Mouse (Mus musculus) liver, adult 2 months (tissue): Measurements from ENCODE around the gene Dvl1. TPM values are rescaled to one million over a fixed set of nuclear protein-coding genes. Genes with fewer than 3 reads are reported as not detected.

Experiments used
- DNase-seq: peaks from one replicate; pipeline ENCODE4 v3.0.0-alpha.2; 2011; ENCODE audit warnings: low read depth, low spot score; ENCODE audit errors: extremely low read depth
- H3K27ac ChIP-seq: fragments of 200-500 bp; replicated peaks from 2 replicates; pipeline ENCODE4 v1.5.1; 2012; ENCODE audit warnings: low read depth, mild to moderate bottlenecking, control low read depth, inconsistent platforms, low read length; ENCODE audit not compliant: insufficient read depth
- H3K27me3 ChIP-seq: fragments of 200-500 bp; 2 replicates; pipeline ENCODE4 v1.6.1; 2012; ENCODE audit warnings: mild to moderate bottlenecking, moderate library complexity, low read length, inconsistent platforms; ENCODE audit not compliant: control insufficient read depth, insufficient read depth
- H3K36me3 ChIP-seq: fragments of 200-500 bp; 2 replicates; pipeline ENCODE4 v1.6.1; 2012; ENCODE audit warnings: low read length, inconsistent platforms; ENCODE audit not compliant: control insufficient read depth, insufficient read depth
- H3K4me1 ChIP-seq: fragments of 200-500 bp; 2 replicates; pipeline ENCODE4 v1.6.1; 2011; ENCODE audit warnings: low read length; ENCODE audit not compliant: control insufficient read depth, insufficient read depth
- H3K4me3 ChIP-seq: fragments of 200-500 bp; 2 replicates; pipeline ENCODE4 v1.5.1; 2011; ENCODE audit warnings: low read depth, mild to moderate bottlenecking, control low read depth, low read length, moderate library complexity; ENCODE audit not compliant: insufficient read depth
- H3K79me2 ChIP-seq: fragments of 200-500 bp; 2 replicates; pipeline ENCODE4 v1.6.1; 2012; ENCODE audit warnings: inconsistent platforms, mild to moderate bottlenecking, low read length, moderate library complexity; ENCODE audit not compliant: control insufficient read depth, insufficient read depth
- H3K9ac ChIP-seq: fragments of 200-500 bp; 2 replicates; pipeline ENCODE4 v1.6.1; 2012; ENCODE audit warnings: low read depth, mild to moderate bottlenecking, control low read depth, inconsistent platforms, low read length
- CTCF ChIP-seq: fragments of 200-500 bp; IDR thresholded peaks from 2 replicates; pipeline ENCODE4 v1.5.1; 2011; ENCODE audit warnings: low read depth, low read length, control low read depth
- POLR2A ChIP-seq: fragments of 200-500 bp; IDR thresholded peaks from 2 replicates; pipeline ENCODE4 v1.6.1; 2011; ENCODE audit warnings: low read length, control low read depth; ENCODE audit not compliant: insufficient read depth; ENCODE audit errors: extremely low read depth
- WGBS: fragments of 180-500 bp; shearing (Covaris S2); methylation state at CpG from one replicate; pipeline ENCODE4 v1.1.7; 2018; 5-methylcytosine and 5-hydroxymethylcytosine counted together
- polyA plus RNA-seq: library from polyadenylated mRNA; depleted of rRNA; stranded (reverse); fragments of >200 nt; gene quantifications from 2 replicates; pipeline ENCODE4 v1.2.3, GENCODE M21; 2012
- total RNA-seq: library from RNA; depleted of rRNA; stranded (reverse); fragments of >200 nt; gene quantifications from 2 replicates; pipeline ENCODE4 v1.2.3, GENCODE M21; 2014

Dvl1 gene
- total and polyA plus RNA-seq, 2 experiments = 40.5 to 162 TPM

GRCm38 (mm10) chr4:155893212-155893690 is 46.0 kb downstream of the Dvl1 start:
- no peaks in the 10 kb centered on the region; the same call in 1 of the 2 replicates for H3K36me3 ChIP-seq
- DNase-seq = no peak
- no peak overlapping the region for H3K27ac ChIP-seq
- H3K4me1 ChIP-seq = peaks cover 3% of the 10 kb centered on the region; the same call in 1 of the 2 replicates
- no peak for TF ChIP-seq CTCF
- no peak for TF ChIP-seq POLR2A
- WGBS = 78% methylated on average over 8 of the region's 8 CpGs
- H3K79me2 ChIP-seq = peaks cover 8% of the 10 kb centered on the region; the same call in 1 of the 2 replicates
- H3K9ac ChIP-seq = 0 out of 2 replicates have a peak overlapping the region, but pooled peaks have one; percentile 2
- no peak overlapping the region for H3K4me3 ChIP-seq
- no peaks in the 10 kb centered on the region for H3K27me3 ChIP-seq

- H3K27ac ChIP-seq = peak overlapping the region; percentile 17; the same call in 1 of the 2 replicates
- WGBS = 61% methylated on average over 8 of the region's 8 CpGs
Measured at GRCm38 (mm10) chr4:155894311-155894881, 47.2 kb downstream of the Dvl1 start.

GRCm38 (mm10) chr4:155895216-155895615 is 48.0 kb downstream of the Dvl1 start:
- H3K36me3 ChIP-seq = no peaks in the 10 kb centered on the region
- TF ChIP-seq CTCF = no peak
- H3K4me3 ChIP-seq = peak overlapping the region; percentile 23; the same call in 1 of the 2 replicates
- H3K4me1 ChIP-seq = peaks cover 3% of the 10 kb centered on the region; the same call in 1 of the 2 replicates
- peaks cover 8% of the 10 kb centered on the region; the same call in 1 of the 2 replicates for H3K79me2 ChIP-seq
- H3K27ac ChIP-seq = peak overlapping the region; percentile 54
- DNase-seq = no peak
- H3K27me3 ChIP-seq = no peaks in the 10 kb centered on the region
- WGBS = 59% methylated on average over 6 of the region's 6 CpGs
- H3K9ac ChIP-seq = peak overlapping the region; percentile 56

More at GRCm38 (mm10) chr4:155894311-155894881, 47.2 kb downstream of the Dvl1 start:
- Histone ChIP-seq H3K36me3 (no peaks in the 10 kb centered on the region), H3K27me3 (no peaks in the 10 kb centered on the region), H3K79me2 (peaks cover 8% of the 10 kb centered on the region; the same call in 1 of the 2 replicates), H3K4me3 (peak overlapping the region; percentile 18; the same call in 1 of the 2 replicates), H3K9ac (peak overlapping the region; percentile 47; the same call in 1 of the 2 replicates), H3K4me1 (peaks cover 3% of the 10 kb centered on the region; the same call in 1 of the 2 replicates)
- DNase-seq = no peak
- TF ChIP-seq POLR2A (no peak), CTCF (no peak)

GRCm38 (mm10) chr4:155895826-155896225 is 48.6 kb downstream of the Dvl1 start:
- H3K27me3 ChIP-seq = no peaks in the 10 kb centered on the region
- peaks cover 3% of the 10 kb centered on the region; the same call in 1 of the 2 replicates for H3K4me1 ChIP-seq
- no peak overlapping the region for H3K9ac ChIP-seq
- H3K4me3 ChIP-seq = no peak overlapping the region
- DNase-seq = no peak
- H3K36me3 ChIP-seq = no peaks in the 10 kb centered on the region
- H3K79me2 ChIP-seq = peaks cover 8% of the 10 kb centered on the region; the same call in 1 of the 2 replicates
- TF ChIP-seq POLR2A = no peak
- no peak overlapping the region for H3K27ac ChIP-seq
- 89% methylated on average over 4 of the region's 4 CpGs for WGBS

GRCm38 (mm10) chr4:155896461-155896860 is 49.3 kb downstream of the Dvl1 start:
- H3K9ac ChIP-seq = no peak overlapping the region
- DNase-seq = no peak
- 99% methylated on average over 12 of the region's 12 CpGs for WGBS
- no peak overlapping the region for H3K27ac ChIP-seq
- H3K79me2 ChIP-seq = peaks cover 8% of the 10 kb centered on the region; the same call in 1 of the 2 replicates
- H3K4me1 ChIP-seq = peaks cover 3% of the 10 kb centered on the region; the same call in 1 of the 2 replicates
- no peak for TF ChIP-seq CTCF
- no peak for TF ChIP-seq POLR2A
- H3K4me3 ChIP-seq = no peak overlapping the region
- no peaks in the 10 kb centered on the region for H3K36me3 ChIP-seq
- H3K27me3 ChIP-seq = no peaks in the 10 kb centered on the region

- DNase-seq = no peak
- TF ChIP-seq CTCF (no peak), POLR2A (no peak)
- no peaks in the 10 kb centered on the region for H3K36me3 ChIP-seq
Measured at GRCm38 (mm10) chr4:155898318-155898717, 51.1 kb downstream of the Dvl1 start.

More at GRCm38 (mm10) chr4:155898318-155898717, 51.1 kb downstream of the Dvl1 start:
- H3K27me3 ChIP-seq = no peaks in the 10 kb centered on the region
- 100% methylated on average over 2 of the region's 2 CpGs for WGBS
- H3K79me2 ChIP-seq = peaks cover 4% of the 10 kb centered on the region; the same call in 1 of the 2 replicates
- no peak overlapping the region for H3K27ac ChIP-seq
- H3K4me3 ChIP-seq = no peak overlapping the region
- no peak overlapping the region for H3K9ac ChIP-seq
- peaks cover 1% of the 10 kb centered on the region; the same call in 1 of the 2 replicates for H3K4me1 ChIP-seq
